Mouse (Mus musculus) lung, postnatal 25 days (tissue): ENCODE measurements around the gene Cpeb1.
"Not testable (repeated sequence)": the region's sequence is repeated elsewhere in the genome, so short reads cannot be mapped to it uniquely, and the experiment has no call there.

Experiments used
- DNase-seq: peaks from one replicate; pipeline ENCODE4 v3.0.0; 2022; ENCODE audit warnings: low spot score

Gene Cpeb1

DNA sequence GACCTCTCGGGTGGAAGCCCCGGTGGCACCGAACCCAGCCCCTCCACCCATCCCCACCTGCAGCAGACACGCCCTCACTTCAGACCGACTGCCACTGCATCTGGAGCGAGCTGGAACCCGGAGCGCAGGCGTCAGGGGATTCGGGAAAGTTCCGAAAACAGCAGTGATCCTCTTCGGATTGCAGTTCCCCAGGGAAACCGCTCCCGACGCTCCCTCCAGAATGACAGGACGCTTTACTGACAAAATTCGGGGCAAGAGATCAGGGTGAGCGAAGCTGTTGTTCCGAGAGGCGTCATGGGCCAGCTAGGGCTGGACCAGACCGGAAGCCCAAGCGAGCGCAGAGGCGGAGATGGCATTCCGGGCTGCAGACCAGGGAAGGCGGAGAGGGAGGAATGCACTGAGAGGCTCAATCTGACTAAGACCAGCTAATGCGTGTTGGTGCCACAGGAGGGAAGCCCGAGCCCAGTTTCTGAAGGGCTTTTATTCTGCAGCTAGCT is at the start of gene Cpeb1:
Cpeb1 (minus strand) TSS at position 311 of the 497 bp plus-strand sequence.
- DNase-seq, result peak; percentile 50

GRCm38 (mm10) chr7:81501050-81501449 is 45.8 kb upstream of the Cpeb1 start:
- DNase-seq, result no peak

DNA sequence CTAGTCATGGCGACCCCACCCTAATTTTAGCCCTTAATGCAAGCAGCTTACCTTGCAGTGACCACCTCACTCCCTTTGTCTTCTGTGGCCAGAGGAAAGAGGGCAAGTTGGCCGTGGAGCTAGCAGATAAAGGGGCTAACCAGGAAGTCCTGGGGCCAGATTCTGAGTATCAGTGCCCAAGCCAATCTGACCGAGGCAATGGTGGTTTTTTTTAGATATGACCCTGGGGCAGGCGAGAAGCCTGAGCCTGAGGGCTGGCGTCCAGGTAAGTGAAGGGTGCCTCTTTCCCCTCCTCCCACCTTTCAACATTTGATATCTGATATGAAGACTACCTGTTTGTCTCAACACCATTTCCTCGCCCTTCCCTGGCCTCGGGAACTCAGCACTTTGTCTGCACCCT is 42.9 kb upstream of the Cpeb1 start, which contains the start of gene BC048679:
BC048679 (minus strand) TSS at position 101 of the 400 bp plus-strand sequence.
- no peak for DNase-seq

GRCm38 (mm10) chr7:81497171-81497570 is 41.9 kb upstream of the Cpeb1 start:
- DNase-seq, result no peak

GRCm38 (mm10) chr7:81493331-81494021 is 38.2 kb upstream of the Cpeb1 start, which contains the start of gene Ap3b2:
Ap3b2 (minus strand) TSS chr7:81493925.
- DNase-seq, result peak; percentile 4

DNA sequence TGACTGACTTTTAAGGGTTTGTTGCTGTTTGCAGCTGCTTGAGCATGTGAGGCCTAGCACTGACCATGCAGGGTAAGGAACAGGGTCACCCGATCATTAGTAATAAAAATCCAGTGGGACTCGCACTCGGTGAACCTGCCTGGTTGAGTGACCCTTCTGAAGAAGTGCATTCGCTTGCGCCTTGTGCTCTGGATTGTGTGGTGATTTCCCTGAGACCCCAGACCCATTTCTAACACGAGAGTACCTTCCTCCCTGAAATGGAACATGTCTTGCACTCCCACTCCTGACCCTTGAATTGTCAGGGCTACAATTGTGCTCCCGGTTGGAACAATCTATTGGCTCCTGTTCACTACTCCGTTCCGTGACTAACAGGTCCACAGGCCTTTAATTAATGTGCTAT is 37.4 kb upstream of the Cpeb1 start:
- DNase-seq, result no peak

DNA sequence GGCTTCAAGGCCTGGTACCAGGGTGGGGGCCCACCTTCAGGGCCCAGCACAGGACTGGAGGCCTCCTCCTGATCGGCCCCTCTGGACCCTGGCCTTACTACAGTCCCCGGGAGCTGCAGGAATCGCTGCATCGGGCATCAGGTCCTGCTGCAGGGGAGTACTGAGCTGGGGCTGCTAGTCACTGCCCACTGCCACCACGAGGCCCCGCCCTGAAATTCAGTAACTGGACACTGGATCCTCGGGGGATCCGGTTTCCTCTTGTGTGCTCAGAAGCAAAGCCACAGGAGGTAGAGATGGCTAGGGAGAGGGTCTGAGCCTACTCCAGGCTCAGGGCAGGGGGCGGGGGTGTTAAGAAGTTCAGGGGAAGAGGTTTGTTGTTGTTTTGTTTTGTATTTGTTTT is 34.4 kb upstream of the Cpeb1 start:
- no peak for DNase-seq

DNA sequence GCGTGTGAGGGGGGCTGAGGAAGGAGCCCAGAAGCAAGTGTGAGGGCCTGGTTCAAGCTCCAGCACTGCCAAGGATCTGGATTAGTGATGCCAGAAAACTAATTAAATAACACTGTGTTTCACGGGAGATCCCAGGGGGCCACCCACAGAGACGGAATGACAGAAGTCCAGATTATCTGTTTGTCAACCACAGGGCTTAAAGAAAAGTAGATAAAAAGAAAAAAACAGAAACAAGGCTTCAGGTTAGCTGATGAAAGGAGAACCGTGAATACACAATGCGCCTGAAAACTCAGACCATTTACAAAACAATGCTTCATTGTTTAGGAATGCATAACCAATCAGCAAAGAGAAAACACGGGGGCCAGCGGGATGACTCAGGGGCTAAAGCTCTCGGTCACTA is 25.5 kb upstream of the Cpeb1 start:
- DNase-seq, result no peak

- no peak for DNase-seq
Measured at GRCm38 (mm10) chr7:81479531-81480090, 24.3 kb upstream of the Cpeb1 start.

DNA sequence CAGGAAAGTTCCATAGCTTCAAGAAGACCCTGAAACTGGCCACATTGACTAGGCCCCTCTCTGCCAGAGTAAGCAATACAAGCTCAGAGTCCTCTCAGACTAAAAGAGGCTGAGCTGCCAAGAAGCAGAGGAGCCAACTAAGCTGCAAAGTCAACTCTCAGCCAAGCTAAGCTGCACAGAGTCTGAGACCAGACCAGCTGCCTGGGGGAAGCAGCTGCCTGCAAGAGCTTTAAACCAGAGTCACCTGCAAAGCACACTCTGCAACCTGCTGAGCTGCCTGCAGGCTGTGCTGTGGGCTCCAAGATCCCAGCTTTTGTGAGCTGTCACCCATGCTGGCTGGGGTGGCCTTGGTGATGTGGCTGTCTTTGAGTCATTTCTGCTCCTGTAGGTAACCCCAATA is 23.0 kb upstream of the Cpeb1 start:
- not testable (repeated sequence) for DNase-seq

GRCm38 (mm10) chr7:81476833-81477232 is 21.6 kb upstream of the Cpeb1 start:
- DNase-seq, result no peak

- no peak for DNase-seq
Measured at GRCm38 (mm10) chr7:81475221-81475620, 20.0 kb upstream of the Cpeb1 start.

- DNase-seq, result no peak
Measured at GRCm38 (mm10) chr7:81464906-81465450, 9.7 kb upstream of the Cpeb1 start.

GRCm38 (mm10) chr7:81464116-81464515 is 8.9 kb upstream of the Cpeb1 start:
- DNase-seq, result no peak

DNA sequence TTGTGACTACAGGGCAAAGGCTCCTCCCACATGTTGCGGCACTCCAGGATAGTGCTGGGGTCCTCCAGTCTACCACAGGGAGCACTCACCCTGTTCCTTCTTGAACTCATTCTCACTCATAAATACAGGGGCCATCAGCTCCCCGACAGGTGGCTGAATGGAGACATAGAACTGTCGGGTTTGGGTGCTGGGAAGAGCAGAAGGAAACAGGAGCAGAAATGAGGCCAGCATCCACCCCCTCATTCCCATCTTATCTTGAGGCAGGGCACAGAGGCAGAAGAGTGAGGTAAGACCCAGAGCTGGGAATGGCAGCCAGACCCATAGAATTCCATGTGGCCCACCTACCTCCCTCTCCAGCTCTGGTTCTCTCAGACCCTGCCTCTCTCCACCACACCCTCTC is 7.5 kb upstream of the Cpeb1 start:
- DNase-seq, result no peak

- DNase-seq, result peak; percentile 24
Measured at GRCm38 (mm10) chr7:81454331-81455039, 780 bp downstream of the Cpeb1 start.

- no peak for DNase-seq
Measured at GRCm38 (mm10) chr7:81453443-81454274, 1.6 kb downstream of the Cpeb1 start.

DNA sequence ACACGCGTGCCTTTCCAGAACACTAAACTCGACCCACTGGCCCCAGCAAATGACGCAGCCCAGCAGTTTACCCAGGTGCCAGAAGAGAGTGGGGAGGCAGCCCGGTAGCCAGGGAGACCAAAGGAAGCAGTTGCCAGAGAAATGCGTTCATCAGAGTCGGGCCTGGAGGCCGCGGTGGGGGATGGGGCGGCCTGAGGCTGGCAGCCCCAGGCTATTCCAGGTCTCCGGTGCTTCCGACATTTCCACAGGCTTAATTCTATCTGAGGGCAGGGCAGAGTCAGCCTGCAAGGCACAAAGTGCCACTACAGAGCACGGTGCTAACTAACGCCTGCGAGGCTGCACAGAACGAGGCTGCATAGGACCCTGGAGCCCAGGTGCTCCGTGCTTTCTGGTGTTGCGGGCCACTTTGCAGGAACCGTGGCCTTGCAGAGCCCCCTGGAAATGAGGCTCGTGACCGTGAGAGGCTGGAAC is 2.3 kb downstream of the Cpeb1 start:
- no peak for DNase-seq

DNA sequence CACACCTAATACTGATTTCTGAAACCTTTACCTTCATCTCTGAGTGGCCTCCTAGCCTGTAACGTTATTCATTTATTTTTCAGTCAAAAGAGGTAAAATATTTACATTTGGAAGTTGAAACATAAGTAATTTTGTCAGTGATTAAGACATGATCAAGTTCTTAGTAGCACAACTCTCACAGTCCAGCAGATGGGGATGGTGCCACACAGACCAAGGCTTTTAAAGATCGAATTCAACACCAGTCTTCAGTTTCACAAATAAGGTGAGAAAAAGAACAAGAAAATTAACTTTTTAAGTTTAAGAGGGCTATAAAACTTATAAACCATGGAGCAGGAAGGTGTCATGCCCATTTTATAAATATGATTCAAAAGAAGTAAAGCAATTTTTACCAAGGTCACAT is 56.3 kb downstream of the Cpeb1 start:
- DNase-seq, result no peak

DNA sequence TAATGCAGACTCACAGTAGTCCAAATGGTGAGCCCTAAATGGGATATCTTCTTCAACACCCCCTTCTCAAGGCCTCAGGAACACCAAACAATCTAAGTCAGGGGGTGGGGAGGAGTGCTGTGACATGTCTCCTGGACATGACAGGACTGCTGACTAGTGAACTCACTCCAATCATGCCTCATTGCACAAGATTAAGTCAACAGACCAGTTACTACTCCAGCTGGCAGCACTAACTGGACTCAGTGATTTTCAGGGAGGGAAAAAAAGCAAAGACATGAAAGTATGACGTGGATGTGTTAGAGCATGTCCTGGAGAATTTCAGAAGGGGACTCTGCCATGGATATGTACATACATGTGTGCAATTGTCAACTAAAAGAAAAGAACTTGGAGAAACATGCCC is 75.9 kb downstream of the Cpeb1 start:
- no peak for DNase-seq

DNA sequence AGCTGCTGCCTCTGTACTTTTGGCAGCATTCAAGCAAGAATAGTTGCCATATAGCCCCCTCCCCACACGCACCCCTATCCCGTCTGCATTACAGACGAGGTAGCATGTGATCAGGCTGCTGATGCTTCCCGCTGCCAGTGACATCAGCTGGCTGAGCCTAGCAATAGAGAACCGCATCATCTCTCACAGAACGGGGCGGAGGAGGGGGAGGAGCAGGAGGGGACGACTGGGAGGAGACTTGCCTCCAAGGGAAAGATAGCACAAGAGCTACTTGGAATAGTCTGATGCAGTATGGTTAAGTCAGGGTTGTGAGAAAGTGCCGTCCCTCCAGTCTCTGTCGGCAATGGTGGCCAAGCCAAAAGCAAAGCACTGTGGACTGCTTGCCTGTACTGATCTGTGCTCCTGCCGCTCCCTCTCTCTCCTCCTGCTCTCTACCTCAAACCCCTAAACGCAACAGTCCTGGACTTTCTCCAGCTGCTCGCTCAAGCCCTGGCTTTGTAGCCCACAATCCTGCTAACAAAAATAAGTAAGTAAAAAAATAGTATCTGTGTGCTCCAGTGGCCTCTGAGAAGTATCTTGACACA is 82.8 kb downstream of the Cpeb1 start:
- DNase-seq, result no peak
